Mouse (Mus musculus): ENCODE measurements around the gene Elovl6. TPM values are rescaled to one million over a fixed set of nuclear protein-coding genes. Genes with fewer than 3 reads are reported as not detected.

Elovl6 gene
- polyA plus RNA-seq, 1 experiment from 2014 or later = 40.5 TPM

DNA sequence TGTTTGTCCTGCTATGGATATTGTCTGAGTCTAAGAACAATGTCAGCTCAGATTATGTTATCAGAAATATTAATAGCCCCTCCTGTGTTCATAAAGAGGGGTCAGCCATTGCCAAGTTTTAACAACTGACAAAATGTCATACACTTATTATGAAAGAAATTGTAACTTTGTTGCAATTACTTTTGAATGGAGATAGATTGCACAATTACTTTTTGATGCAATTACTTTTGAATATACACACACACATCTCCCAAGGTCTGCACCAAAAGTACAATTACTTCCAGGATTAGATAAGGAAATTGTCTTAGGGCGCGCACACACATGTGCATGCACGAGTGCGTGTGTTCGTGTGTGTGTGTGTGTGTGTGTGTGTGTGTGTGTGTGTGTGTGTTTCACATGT is 90.5 kb downstream of the Elovl6 start:
- Histone ChIP-seq H3K4me2 (replicated peaks; ENCODE audit: low read depth, low read length) (no peak overlapping the region), H3K27ac (ENCODE audit: low read length) (no peak overlapping the region), H3K9me3 (ENCODE audit: low read length) (no peaks in the 10 kb centered on the region), H3K9ac (replicated peaks; ENCODE audit: low read length) (no peak overlapping the region), H3K36me3 (ENCODE audit: insufficient read depth, low read length) (no peaks in the 10 kb centered on the region), H3K4me3 (ENCODE audit: low read length) (no peak overlapping the region), H3K27me3 (ENCODE audit: insufficient read depth, low read length) (no peaks in the 10 kb centered on the region), H3K4me1 (ENCODE audit: insufficient read depth, low read length) (peaks cover 21% of the 10 kb centered on the region)
- no peak for ATAC-seq (ENCODE audit: low FRiP score, low TSS enrichment)
- WGBS = 98% methylated on average over 5 of the region's 5 CpGs

DNA sequence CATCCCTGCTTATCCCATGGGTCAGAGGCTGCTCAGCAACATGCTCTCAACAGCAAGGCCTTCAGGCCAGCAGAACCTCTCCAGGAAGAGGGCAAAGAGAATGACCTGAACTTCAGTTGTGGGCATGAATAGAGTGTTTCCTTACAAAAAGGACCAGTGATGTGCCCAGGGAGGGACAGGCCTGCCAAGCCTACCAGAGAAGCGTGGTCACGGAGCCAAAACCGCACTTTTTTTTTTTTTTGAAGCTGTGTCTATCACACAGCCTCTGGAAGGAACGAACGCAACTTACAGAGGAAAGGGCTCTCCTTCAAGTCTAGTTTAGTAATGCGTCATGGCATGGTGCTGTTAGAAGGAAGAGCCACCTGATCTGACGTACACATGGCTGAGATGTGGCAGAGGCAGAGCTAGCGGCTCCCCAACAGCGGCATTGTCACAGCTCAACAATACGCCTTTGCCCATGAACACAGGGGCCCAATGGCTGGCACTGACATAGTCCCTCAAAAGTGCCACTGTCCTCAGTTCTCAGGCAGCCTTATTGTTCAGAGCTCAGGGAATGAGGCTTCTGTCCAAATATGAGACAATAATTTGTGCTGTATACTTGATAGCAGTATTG is 92.1 kb downstream of the Elovl6 start:
- Histone ChIP-seq H3K27ac (ENCODE audit: low read length) (no peak overlapping the region), H3K9ac (replicated peaks; ENCODE audit: low read length) (no peak overlapping the region), H3K4me2 (replicated peaks; ENCODE audit: low read depth, low read length) (no peak overlapping the region), H3K27me3 (ENCODE audit: insufficient read depth, low read length) (no peaks in the 10 kb centered on the region), H3K4me3 (ENCODE audit: low read length) (no peak overlapping the region), H3K9me3 (ENCODE audit: low read length) (no peaks in the 10 kb centered on the region), H3K36me3 (ENCODE audit: insufficient read depth, low read length) (no peaks in the 10 kb centered on the region), H3K4me1 (ENCODE audit: insufficient read depth, low read length) (peaks cover 12% of the 10 kb centered on the region)
- no peak for ATAC-seq (ENCODE audit: low FRiP score, low TSS enrichment)
- 96% methylated on average over 10 of the region's 10 CpGs for WGBS

DNA sequence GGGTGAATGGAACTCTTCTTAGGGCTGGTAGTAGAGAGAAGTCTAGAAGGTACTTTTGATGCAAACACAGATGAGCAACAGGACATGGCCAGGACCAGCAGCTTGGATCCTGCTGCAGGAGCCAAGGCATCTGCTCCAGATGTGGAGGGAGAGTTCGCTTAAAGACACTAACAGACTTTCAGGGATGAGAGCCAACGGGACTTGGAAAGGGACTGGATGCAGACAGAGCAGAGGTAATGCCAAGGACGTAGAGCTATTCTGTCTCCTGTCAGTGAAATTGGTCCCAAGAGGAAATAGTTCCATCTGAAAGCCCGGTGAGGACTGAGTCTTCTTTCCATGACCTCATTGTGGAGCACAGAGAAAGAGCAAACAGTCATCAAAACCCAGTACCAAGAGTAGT is 95.1 kb downstream of the Elovl6 start:
- Histone ChIP-seq H3K4me3 (ENCODE audit: low read length) (no peak overlapping the region), H3K4me2 (replicated peaks; ENCODE audit: low read depth, low read length) (no peak overlapping the region), H3K36me3 (ENCODE audit: insufficient read depth, low read length) (peaks cover 4% of the 10 kb centered on the region; the same call in 1 of the 2 replicates), H3K27me3 (ENCODE audit: insufficient read depth, low read length) (no peaks in the 10 kb centered on the region), H3K9ac (replicated peaks; ENCODE audit: low read length) (no peak overlapping the region), H3K4me1 (ENCODE audit: insufficient read depth, low read length) (no peaks in the 10 kb centered on the region), H3K9me3 (ENCODE audit: low read length) (no peaks in the 10 kb centered on the region), H3K27ac (ENCODE audit: low read length) (no peak overlapping the region)
- WGBS = 70% methylated on average over 4 of the region's 4 CpGs
- ATAC-seq (ENCODE audit: low FRiP score, low TSS enrichment) = no peak

DNA sequence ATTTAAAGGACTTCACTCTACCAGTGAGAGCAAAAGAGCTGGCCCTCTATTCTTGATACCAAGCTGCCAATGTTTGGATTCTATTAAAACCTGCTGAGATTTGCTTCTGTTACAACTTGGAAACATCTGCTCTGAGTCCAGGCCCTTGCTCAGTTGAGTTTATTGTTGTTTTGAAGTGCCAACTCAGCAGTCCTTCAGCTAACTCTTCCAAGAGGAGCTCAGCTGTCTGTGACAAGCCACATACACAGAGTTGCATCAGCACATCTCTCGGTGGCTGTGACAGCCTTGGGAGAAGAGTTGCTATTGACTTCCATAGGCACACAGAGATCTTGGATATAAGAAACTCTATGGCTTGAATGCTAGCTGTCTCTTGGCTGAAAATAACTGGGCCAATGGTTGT is 98.9 kb downstream of the Elovl6 start:
- Histone ChIP-seq H3K9me3 (ENCODE audit: low read length) (no peaks in the 10 kb centered on the region), H3K4me1 (ENCODE audit: insufficient read depth, low read length) (no peaks in the 10 kb centered on the region; the same call in 1 of the 2 replicates), H3K9ac (replicated peaks; ENCODE audit: low read length) (no peak overlapping the region), H3K27me3 (ENCODE audit: insufficient read depth, low read length) (no peaks in the 10 kb centered on the region), H3K4me3 (ENCODE audit: low read length) (no peak overlapping the region), H3K27ac (ENCODE audit: low read length) (no peak overlapping the region), H3K36me3 (ENCODE audit: insufficient read depth, low read length) (peaks cover 15% of the 10 kb centered on the region), H3K4me2 (replicated peaks; ENCODE audit: low read depth, low read length) (no peak overlapping the region)
- whole genome bisulfite sequencing = 81% methylated on average over 1 of the region's 1 CpGs
- ATAC-seq (ENCODE audit: low FRiP score, low TSS enrichment) = no peak

DNA sequence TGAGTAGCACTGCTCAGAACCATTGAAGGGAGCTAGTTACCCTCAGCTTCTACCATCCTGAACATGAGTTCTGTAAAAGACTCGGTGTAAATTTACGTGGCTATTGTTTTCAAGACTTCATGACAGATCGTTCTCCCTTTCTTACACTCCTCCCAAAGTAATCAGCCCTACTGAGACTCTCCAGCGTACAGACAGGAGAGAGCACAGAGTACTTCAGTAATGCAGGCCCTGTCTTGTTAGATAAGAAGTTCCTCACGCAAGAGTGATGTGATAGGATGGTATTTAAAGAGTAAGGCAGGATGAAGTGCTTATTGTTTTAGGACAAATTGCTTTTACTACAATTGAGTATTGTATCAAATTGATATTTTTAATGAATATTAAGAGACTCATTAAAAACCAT is 99.7 kb downstream of the Elovl6 start:
- no peak overlapping the region for H3K27ac ChIP-seq (ENCODE audit: low read length)
- no peak overlapping the region for H3K4me2 ChIP-seq (replicated peaks; ENCODE audit: low read depth, low read length)
- no peaks in the 10 kb centered on the region for H3K9me3 ChIP-seq (ENCODE audit: low read length)
- 88% methylated on average over 5 of the region's 5 CpGs for WGBS
- peaks cover 16% of the 10 kb centered on the region for H3K36me3 ChIP-seq (ENCODE audit: insufficient read depth, low read length)
- H3K27me3 ChIP-seq (ENCODE audit: insufficient read depth, low read length) = no peaks in the 10 kb centered on the region
- H3K9ac ChIP-seq (replicated peaks; ENCODE audit: low read length) = no peak overlapping the region
- no peaks in the 10 kb centered on the region; the same call in 1 of the 2 replicates for H3K4me1 ChIP-seq (ENCODE audit: insufficient read depth, low read length)
- no peak for ATAC-seq (ENCODE audit: low FRiP score, low TSS enrichment)
- no peak overlapping the region for H3K4me3 ChIP-seq (ENCODE audit: low read length)

DNA sequence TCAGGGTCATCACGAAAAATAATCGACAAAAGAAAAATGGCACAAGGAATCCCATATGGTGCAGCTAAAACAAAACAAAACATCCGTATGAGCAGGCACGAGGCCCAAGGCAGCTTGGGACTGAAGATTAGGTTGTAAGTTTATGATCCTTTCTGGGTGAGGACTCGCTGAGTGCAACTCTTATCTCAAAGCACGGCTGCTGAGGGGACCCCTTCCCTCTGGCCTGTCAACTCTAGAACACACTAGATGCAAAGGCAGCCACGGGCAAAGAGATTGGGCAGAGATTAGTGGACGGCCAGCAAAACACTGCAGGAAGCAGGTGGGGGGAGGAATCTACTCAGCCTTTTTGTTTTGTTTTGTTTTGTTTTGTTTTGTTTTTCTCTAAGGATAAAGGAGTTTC is 101.4 kb downstream of the Elovl6 start:
- H3K9ac ChIP-seq (replicated peaks; ENCODE audit: low read length) = no peak overlapping the region
- H3K4me2 ChIP-seq (replicated peaks; ENCODE audit: low read depth, low read length) = no peak overlapping the region
- no peak overlapping the region for H3K27ac ChIP-seq (ENCODE audit: low read length)
- no peaks in the 10 kb centered on the region for H3K27me3 ChIP-seq (ENCODE audit: insufficient read depth, low read length)
- peaks cover 19% of the 10 kb centered on the region for H3K36me3 ChIP-seq (ENCODE audit: insufficient read depth, low read length)
- no peak overlapping the region for H3K4me3 ChIP-seq (ENCODE audit: low read length)
- WGBS = 51% methylated on average over 8 of the region's 8 CpGs
- H3K9me3 ChIP-seq (ENCODE audit: low read length) = no peaks in the 10 kb centered on the region
- H3K4me1 ChIP-seq (ENCODE audit: insufficient read depth, low read length) = no peaks in the 10 kb centered on the region; the same call in 1 of the 2 replicates
- no peak for ATAC-seq (ENCODE audit: low FRiP score, low TSS enrichment)

DNA sequence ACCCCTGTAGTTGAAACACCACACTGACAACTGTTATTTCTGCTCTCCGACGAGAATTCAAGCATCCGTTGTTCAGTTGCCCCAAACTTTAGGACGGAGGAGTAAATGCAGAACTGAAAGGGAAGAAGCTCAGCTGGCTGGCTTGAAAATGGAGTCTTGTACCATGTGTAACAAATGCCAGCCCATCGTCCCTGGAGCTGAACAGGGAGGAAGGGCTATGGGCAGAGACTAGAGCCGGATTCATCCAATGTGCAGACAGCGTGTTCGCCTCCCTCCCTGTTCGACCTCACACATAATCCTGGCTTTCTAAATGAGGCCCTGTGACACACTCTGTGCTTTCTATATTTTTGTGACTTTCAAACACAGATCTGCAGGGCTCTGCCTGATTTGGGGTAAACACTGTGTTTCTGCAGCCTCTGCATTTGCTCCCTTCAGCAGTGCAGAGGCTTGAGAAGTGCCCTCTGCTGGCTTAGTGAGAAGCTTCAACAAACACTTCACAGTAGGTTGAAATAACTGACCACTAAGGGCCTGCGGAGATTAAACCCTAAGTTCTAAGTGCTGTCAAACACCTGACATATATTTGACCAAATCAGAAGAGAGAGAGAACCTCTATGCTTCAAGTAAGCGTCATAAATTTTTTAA is 102.2 kb downstream of the Elovl6 start:
- WGBS = 81% methylated on average over 11 of the region's 11 CpGs
- peak; percentile 59; the same call in 1 of the 2 replicates for ATAC-seq (ENCODE audit: low FRiP score, low TSS enrichment)
- Histone ChIP-seq H3K9ac (replicated peaks; ENCODE audit: low read length) (no peak overlapping the region), H3K9me3 (ENCODE audit: low read length) (no peaks in the 10 kb centered on the region), H3K4me2 (replicated peaks; ENCODE audit: low read depth, low read length) (no peak overlapping the region), H3K27ac (ENCODE audit: low read length) (no peak overlapping the region), H3K36me3 (ENCODE audit: insufficient read depth, low read length) (peaks cover 19% of the 10 kb centered on the region), H3K4me1 (ENCODE audit: insufficient read depth, low read length) (no peaks in the 10 kb centered on the region; the same call in 1 of the 2 replicates), H3K27me3 (ENCODE audit: insufficient read depth, low read length) (no peaks in the 10 kb centered on the region), H3K4me3 (ENCODE audit: low read length) (no peak overlapping the region)

DNA sequence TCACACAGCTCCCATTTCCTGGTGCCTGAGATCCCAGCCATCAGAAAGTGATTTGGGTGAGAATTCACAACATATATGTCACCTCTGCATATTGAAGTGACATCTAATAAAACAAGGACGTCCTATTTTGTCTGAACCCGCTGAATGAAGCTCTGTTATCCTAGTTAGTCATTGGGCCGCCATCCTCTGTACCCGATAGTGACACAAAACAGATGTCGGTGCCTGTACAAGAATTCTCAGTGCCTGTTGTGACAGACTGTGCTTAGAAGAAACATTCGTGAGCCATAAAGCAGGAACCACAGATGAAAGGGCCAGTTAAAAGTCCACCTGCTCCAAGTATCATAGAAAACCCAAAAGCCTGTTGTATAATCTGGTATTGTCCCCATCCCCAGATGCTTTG is 105.3 kb downstream of the Elovl6 start:
- no peak overlapping the region for H3K4me2 ChIP-seq (replicated peaks; ENCODE audit: low read depth, low read length)
- no peaks in the 10 kb centered on the region for H3K27me3 ChIP-seq (ENCODE audit: insufficient read depth, low read length)
- peaks cover 15% of the 10 kb centered on the region; the same call in 1 of the 2 replicates for H3K36me3 ChIP-seq (ENCODE audit: insufficient read depth, low read length)
- no peaks in the 10 kb centered on the region for H3K9me3 ChIP-seq (ENCODE audit: low read length)
- H3K4me1 ChIP-seq (ENCODE audit: insufficient read depth, low read length) = no peaks in the 10 kb centered on the region; the same call in 1 of the 2 replicates
- 81% methylated on average over 6 of the region's 6 CpGs for WGBS
- no peak overlapping the region for H3K9ac ChIP-seq (replicated peaks; ENCODE audit: low read length)
- H3K4me3 ChIP-seq (ENCODE audit: low read length) = no peak overlapping the region
- no peak overlapping the region for H3K27ac ChIP-seq (ENCODE audit: low read length)
- no peak for ATAC-seq (ENCODE audit: low FRiP score, low TSS enrichment)

DNA sequence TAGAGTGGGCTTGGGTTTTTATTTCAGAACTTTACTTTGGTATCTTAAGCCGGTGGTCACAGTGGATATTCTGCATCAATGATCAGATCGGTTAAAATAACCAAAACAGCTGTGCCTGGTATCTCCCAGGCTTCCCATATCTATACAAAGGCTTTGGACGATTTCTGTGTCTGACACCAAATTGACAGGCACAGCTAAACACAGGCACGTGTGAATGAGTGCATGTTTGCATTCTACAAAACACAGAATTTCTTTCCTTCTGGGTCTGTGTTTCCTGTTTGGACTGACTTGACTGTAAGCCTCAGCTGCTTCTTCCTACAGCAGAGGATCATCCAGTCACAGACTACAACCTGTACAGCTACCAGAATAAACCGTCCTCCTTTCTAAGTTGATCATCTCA is 107.5 kb downstream of the Elovl6 start:
- Histone ChIP-seq H3K27ac (ENCODE audit: low read length) (no peak overlapping the region), H3K4me3 (ENCODE audit: low read length) (no peak overlapping the region), H3K36me3 (ENCODE audit: insufficient read depth, low read length) (peaks cover 4% of the 10 kb centered on the region; the same call in 1 of the 2 replicates), H3K9me3 (ENCODE audit: low read length) (no peaks in the 10 kb centered on the region), H3K27me3 (ENCODE audit: insufficient read depth, low read length) (no peaks in the 10 kb centered on the region), H3K9ac (replicated peaks; ENCODE audit: low read length) (no peak overlapping the region), H3K4me1 (ENCODE audit: insufficient read depth, low read length) (no peaks in the 10 kb centered on the region), H3K4me2 (replicated peaks; ENCODE audit: low read depth, low read length) (no peak overlapping the region)
- WGBS = 57% methylated on average over 5 of the region's 5 CpGs
- no peak for ATAC-seq (ENCODE audit: low FRiP score, low TSS enrichment)
